24 mouse cellular contexts compared by ENCODE assay signal in genomic region chr9:95079951-95080350, GRCm38 (mm10).
DNase-seq lines count a peak whose midpoint lies in the region; ATAC-seq and TF ChIP-seq lines count a peak whose summit lies in the region.
"Had no signal": no experiment of that assay in that cellular context is flagged by ENCODE, and none has a peak within 500 bp of the region (broad histone marks: within the 10 kb centered on the region; RNA-seq: fewer than 3 reads in every experiment).

No protein-coding gene starts in this region.

- peaks cover 24% of the 10 kb centered on the region for H3K4me1 ChIP-seq in kidney, embryonic 15.5 days
- H3K4me1 ChIP-seq in kidney, postnatal 0 days (replicated peaks; ENCODE audit: insufficient read depth, low read length), result no peaks in the 10 kb centered on the region

- peak; percentile 23 for DNase-seq in heart, adult 11 months
- DNase-seq in heart, adult 8-10 months (ENCODE audit: low spot score), result no peak
- DNase-seq in kidney, postnatal 36 days, result no peak
- peak; percentile 24 for DNase-seq in kidney, postnatal 0 days (ENCODE audit: low spot score)
- DNase-seq in kidney, adult 18-20 months, result no peak
- DNase-seq: adrenal gland, adult 8-10 months; adrenal gland, postnatal 14 days; adrenal gland, postnatal 36 days; B cell, adult 2 months; cerebellum, adult 11-12 months; cerebellum, adult 2 months; cerebellum, adult 9-10 months; cerebellum, postnatal 10 days; cerebellum, postnatal 25 days had no signal

- H3K9me3 ChIP-seq in kidney, embryonic 15.5 days (replicated peaks), result no peaks in the 10 kb centered on the region
- no peaks in the 10 kb centered on the region for H3K9me3 ChIP-seq in kidney, postnatal 0 days (replicated peaks; ENCODE audit: low read length)
- H3K9me3 ChIP-seq: embryonic facial prominence, embryonic 10.5 days; embryonic facial prominence, embryonic 12.5 days; forebrain, embryonic 13.5 days; forebrain, embryonic 15.5 days had no signal

- H3K9ac ChIP-seq in kidney, embryonic 15.5 days, result no peak overlapping the region
- no peak overlapping the region for H3K9ac ChIP-seq in kidney, postnatal 0 days (ENCODE audit: low read depth, low read length)
- H3K9ac ChIP-seq: embryonic facial prominence, embryonic 12.5 days; forebrain, embryonic 13.5 days; forebrain, embryonic 15.5 days had no signal

- no peak overlapping the region for H3K4me2 ChIP-seq in kidney, embryonic 15.5 days
- no peak overlapping the region for H3K4me2 ChIP-seq in kidney, postnatal 0 days (ENCODE audit: low read length)
- H3K4me2 ChIP-seq: embryonic facial prominence, embryonic 12.5 days; forebrain, embryonic 13.5 days; forebrain, embryonic 15.5 days had no signal

- no peaks in the 10 kb centered on the region for H3K36me3 ChIP-seq in kidney, embryonic 15.5 days
- H3K36me3 ChIP-seq in kidney, postnatal 0 days (ENCODE audit: insufficient read depth, low read length), result no peaks in the 10 kb centered on the region
- H3K36me3 ChIP-seq: embryonic facial prominence, embryonic 10.5 days; embryonic facial prominence, embryonic 12.5 days; forebrain, embryonic 15.5 days; G1E had no signal

- TF ChIP-seq CTCF in kidney, postnatal 0 days (IDR thresholded peaks at IDR 0.05; ENCODE audit: low read depth), result no peak

- no peaks in the 10 kb centered on the region for H3K27me3 ChIP-seq in kidney, embryonic 15.5 days
- H3K27me3 ChIP-seq in kidney, postnatal 0 days (ENCODE audit: insufficient read depth, low read length), result no peaks in the 10 kb centered on the region
- H3K27me3 ChIP-seq: CH12.LX; embryonic facial prominence, embryonic 12.5 days; forebrain, embryonic 13.5 days; forebrain, embryonic 15.5 days; Patski had no signal

- peak; percentile 69 for ATAC-seq in kidney, embryonic 15.5 days (replicated peaks; ENCODE audit: low FRiP score)
- peak; percentile 50; the same call in 1 of the 2 replicates for ATAC-seq in kidney, postnatal 0 days (replicated peaks; ENCODE audit: low FRiP score, low read depth)
- ATAC-seq: activated CD4-positive, CD25-positive, alpha-beta regulatory T cell, adult 4 months; CD4-positive, CD25-positive, alpha-beta regulatory T cell, adult 4 months; forebrain, embryonic 13.5 days; forebrain, embryonic 15.5 days; Patski had no signal

- peak overlapping the region; percentile 37 for H3K27ac ChIP-seq in kidney, embryonic 15.5 days
- no peak overlapping the region for H3K27ac ChIP-seq in kidney, postnatal 0 days
- H3K27ac ChIP-seq: embryonic facial prominence, embryonic 10.5 days; embryonic facial prominence, embryonic 12.5 days; forebrain, embryonic 13.5 days; forebrain, embryonic 15.5 days had no signal

- no peak overlapping the region for H3K4me3 ChIP-seq in kidney, embryonic 15.5 days (replicated peaks)
- no peak overlapping the region for H3K4me3 ChIP-seq in kidney, postnatal 0 days (replicated peaks; ENCODE audit: low read depth, low read length)
- H3K4me3 ChIP-seq: embryonic facial prominence, embryonic 10.5 days; embryonic facial prominence, embryonic 12.5 days; forebrain, embryonic 13.5 days; forebrain, embryonic 15.5 days had no signal

Comparison
In these comparisons a context has a peak if more than half of its experiments do, and no peak if none do; other contexts are left out.
1. DNase-seq: peak in heart, adult 11 months (single experiment) and kidney, postnatal 0 days (single experiment); none in heart, adult 8-10 months (single experiment), kidney, postnatal 36 days (0 of 2) and kidney, adult 18-20 months (single experiment).